Mouse (Mus musculus) liver, embryonic 14.5 days (tissue): ENCODE measurements around the gene Foxj3. TPM values are rescaled to one million over a fixed set of nuclear protein-coding genes. Genes with fewer than 3 reads are reported as not detected.
"Not testable (repeated sequence)": the region's sequence is repeated elsewhere in the genome, so short reads cannot be mapped to it uniquely, and the experiment has no call there.

Experiments used
- ATAC-seq: fragments of 200-750 bp; cut with Nextera tagmentation; 2 replicates; pipeline ENCODE4 v1.8.0; 2017; ENCODE audit warnings: moderate number of reproducible peaks, mild to moderate bottlenecking, moderate library complexity; ENCODE audit not compliant: insufficient read depth
- DNase-seq, 3 experiments: peaks; one replicate each; pipeline ENCODE4 v3.0.0-alpha.2; 2012 to 2013; ENCODE audit warnings: low read depth in 3 of 3, low spot score in 3 of 3
- H3K27ac ChIP-seq: fragments of 300-500 bp; sonication (generic); 2 replicates; pipeline ENCODE4 v1.5.1; 2014; ENCODE audit warnings: moderate library complexity, mild to moderate bottlenecking, control low read depth, inconsistent platforms
- H3K27me3 ChIP-seq: fragments of 300-500 bp; sonication (generic); 2 replicates; pipeline ENCODE4 v1.6.1; 2014; ENCODE audit warnings: mild to moderate bottlenecking, low read length, moderate library complexity; ENCODE audit not compliant: control insufficient read depth, insufficient read depth
- H3K36me3 ChIP-seq: fragments of 300-500 bp; sonication (generic); replicated peaks from 2 replicates; pipeline ENCODE4 v1.6.1; 2014; ENCODE audit warnings: low read depth; ENCODE audit not compliant: control insufficient read depth, insufficient read depth
- H3K4me1 ChIP-seq, 2 experiments: fragments of 200-500 bp in 1 of 2; fragments of 300-500 bp in 1 of 2; sonication (generic) in 1 of 2; replicated peaks; 2 replicates each; pipeline ENCODE4 v1.6.1; 2012 to 2014; ENCODE audit warnings: antibody characterized with exemption in 1 of 2, inconsistent platforms in 1 of 2, low read length in 1 of 2; ENCODE audit not compliant: control insufficient read depth in 2 of 2, insufficient read depth in 2 of 2
- H3K4me2 ChIP-seq: fragments of 300-500 bp; sonication (generic); 2 replicates; pipeline ENCODE4 v1.6.1; 2014; ENCODE audit warnings: low read depth, mild to moderate bottlenecking, control low read depth, moderate library complexity
- H3K4me3 ChIP-seq, 2 experiments: fragments of 200-500 bp in 1 of 2; fragments of 300-500 bp in 1 of 2; sonication (generic) in 1 of 2; 2 replicates each; pipeline ENCODE4 v1.5.1; 2012 to 2014; ENCODE audit warnings: low read depth in 2 of 2, low read length in 2 of 2, mild to moderate bottlenecking in 2 of 2, control low read depth in 1 of 2, inconsistent platforms in 1 of 2, moderate library complexity in 1 of 2; ENCODE audit not compliant: insufficient read depth in 1 of 2
- H3K9ac ChIP-seq: fragments of 300-500 bp; sonication (generic); replicated peaks from 2 replicates; pipeline ENCODE4 v1.6.1; 2014; ENCODE audit warnings: mild to moderate bottlenecking, control low read depth, moderate library complexity
- H3K9me3 ChIP-seq: fragments of 300-500 bp; sonication (generic); 2 replicates; pipeline ENCODE4 v1.6.1; 2016; ENCODE audit warnings: low read length, mixed read lengths; ENCODE audit not compliant: control insufficient read depth
- CTCF ChIP-seq: IDR thresholded peaks from 2 replicates; pipeline ENCODE4 v1.5.1; 2016; ENCODE audit warnings: antibody characterized with exemption, low read depth, control low read depth
- EP300 ChIP-seq: IDR thresholded peaks from 2 replicates; pipeline ENCODE4 v1.6.1; 2016; ENCODE audit warnings: antibody characterized with exemption, low read depth
- WGBS: fragments of 180-500 bp; shearing (Covaris S2); extraction: QIAGEN DNeasy Blood & Tissue Kit; methylation state at CpG from one replicate; pipeline ENCODE4 v1.1.7; 2014; ENCODE audit not compliant: insufficient replicate concordance; 5-methylcytosine and 5-hydroxymethylcytosine counted together
- polyA plus RNA-seq, 2 experiments: library from polyadenylated mRNA; depleted of rRNA in 1 of 2; stranded (reverse) in 1 of 2; unstranded in 1 of 2; fragments of >200 nt; fragmentation: Nextera tagmentation in 1 of 2; extraction: Ambion mirVana in 1 of 2; gene quantifications; 2 replicates each; pipeline versions ENCODE4 v1.2.1 to v1.2.3; 2012 to 2014

Foxj3 gene
- polyA plus RNA-seq, 2 experiments, result 4.5 to 4.7 TPM

DNA sequence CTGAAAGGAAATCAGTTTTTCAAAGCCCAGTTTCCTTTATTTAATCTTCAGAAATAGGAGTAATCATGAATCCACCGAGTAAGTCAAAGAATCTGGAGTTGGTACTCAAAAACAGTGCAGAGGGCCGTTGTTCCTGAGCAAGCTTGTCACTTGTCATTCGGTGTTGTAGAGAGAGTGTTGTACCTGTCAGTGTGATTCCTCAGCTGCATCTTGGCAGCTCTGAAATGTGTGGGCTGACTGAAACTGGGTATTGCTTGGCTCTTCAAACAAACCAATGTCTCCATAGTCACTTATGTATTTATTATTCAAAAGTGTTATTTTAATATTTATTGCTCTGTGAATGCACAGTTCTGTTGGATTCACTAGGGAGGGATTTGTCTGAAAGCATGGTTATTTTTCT lies 90.1 kb downstream of the Foxj3 start:
- no peak overlapping the region for H3K27ac ChIP-seq
- TF ChIP-seq CTCF, result no peak
- no peak for TF ChIP-seq EP300
- ATAC-seq, result no peak

GRCm38 (mm10) chr4:119627317-119627716 lies 90.5 kb downstream of the Foxj3 start:
- Histone ChIP-seq H3K27me3 (no peaks in the 10 kb centered on the region), H3K27ac (no peak overlapping the region), H3K36me3 (no peaks in the 10 kb centered on the region; the same call in 1 of the 2 replicates), H3K4me2 (no peak overlapping the region), H3K9ac (no peak overlapping the region), H3K9me3 (no peaks in the 10 kb centered on the region), H3K4me1 (peaks cover 0 to 10% of the 10 kb centered on the region in 2 experiments; a peak in 2 of 4 replicates), H3K4me3 (no peak overlapping the region)
- WGBS, result 76% methylated on average over 4 of the region's 4 CpGs
- ATAC-seq, result no peak
- TF ChIP-seq CTCF, result no peak
- no peak for TF ChIP-seq EP300
- no peak for DNase-seq

More for the DNA sequence above, 90.1 kb downstream of the Foxj3 start:
- Histone ChIP-seq H3K27me3 (no peaks in the 10 kb centered on the region), H3K4me3 (no peak overlapping the region), H3K4me2 (no peak overlapping the region), H3K36me3 (peaks cover 1% of the 10 kb centered on the region; the same call in 1 of the 2 replicates), H3K9ac (no peak overlapping the region), H3K9me3 (no peaks in the 10 kb centered on the region), H3K4me1 (peaks cover 0 to 7% of the 10 kb centered on the region in 2 experiments; a peak in 2 of 4 replicates)
- DNase-seq, result no peak
- 79% methylated on average over 3 of the region's 3 CpGs for WGBS

DNA sequence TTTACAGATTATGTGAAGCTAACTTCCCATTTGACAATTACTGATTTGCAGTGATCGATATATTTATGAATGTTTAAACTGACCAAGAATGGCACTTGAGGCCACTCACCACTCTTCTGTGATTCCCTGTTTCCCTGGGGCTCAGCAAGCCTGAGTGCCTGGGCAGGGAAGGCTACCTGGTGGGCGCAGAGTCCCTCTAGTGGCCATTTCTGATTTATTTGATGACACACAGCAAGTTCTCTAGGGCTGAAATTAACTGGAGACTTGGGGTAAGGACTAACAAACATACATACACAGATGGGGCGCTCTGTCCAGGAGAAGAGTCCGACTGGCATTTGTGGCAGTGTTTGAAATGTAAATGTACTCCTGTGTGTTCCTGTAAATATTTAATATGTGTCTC lies 91.6 kb downstream of the Foxj3 start:
- TF ChIP-seq CTCF, result peak; percentile 22; the same call in 1 of the 2 replicates
- 70% methylated on average over 3 of the region's 4 CpGs for WGBS
- not testable (repeated sequence) for H3K4me2 ChIP-seq

GRCm38 (mm10) chr4:119631115-119631919 lies 94.5 kb downstream of the Foxj3 start:
- no peak overlapping the region for H3K4me3 ChIP-seq
- ATAC-seq (peak; percentile 47; the same call in 1 of the 2 replicates), DNase-seq (no peak)
- H3K36me3 ChIP-seq, result no peaks in the 10 kb centered on the region; the same call in 1 of the 2 replicates
- no peak overlapping the region for H3K27ac ChIP-seq
- peaks cover 0 to 10% of the 10 kb centered on the region in 2 experiments; a peak in 2 of 4 replicates for H3K4me1 ChIP-seq
- no peak overlapping the region for H3K4me2 ChIP-seq
- 48% methylated on average over 11 of the region's 11 CpGs for WGBS
- H3K9me3 ChIP-seq, result no peaks in the 10 kb centered on the region
- no peaks in the 10 kb centered on the region for H3K27me3 ChIP-seq
- no peak for TF ChIP-seq EP300
- TF ChIP-seq CTCF, result peak; percentile 68
- H3K9ac ChIP-seq, result no peak overlapping the region

More for the DNA sequence above, 91.6 kb downstream of the Foxj3 start:
- ATAC-seq, H3K36me3 ChIP-seq, H3K4me1 ChIP-seq, H3K27ac ChIP-seq, H3K9me3 ChIP-seq, H3K9ac ChIP-seq, DNase-seq, H3K4me3 ChIP-seq, H3K27me3 ChIP-seq: not testable (repeated sequence)

- Histone ChIP-seq H3K9ac (no peak overlapping the region), H3K27me3 (no peaks in the 10 kb centered on the region), H3K9me3 (no peaks in the 10 kb centered on the region), H3K4me1 (peaks cover 0 to 10% of the 10 kb centered on the region in 2 experiments; a peak in 2 of 4 replicates), H3K36me3 (no peaks in the 10 kb centered on the region; the same call in 1 of the 2 replicates), H3K27ac (no peak overlapping the region), H3K4me3 (no peak overlapping the region), H3K4me2 (no peak overlapping the region)
- TF ChIP-seq CTCF, result no peak
- TF ChIP-seq EP300, result no peak
- WGBS, result 31% methylated on average over 7 of the region's 7 CpGs
- no peak for DNase-seq
- no peak for ATAC-seq
These were observed 95.9 kb downstream of the Foxj3 start for GRCm38 (mm10) chr4:119632721-119633120.
